7 mouse cellular contexts compared by ENCODE assay signal in genomic region chr13:35503362-35503821, GRCm38 (mm10).
DNase-seq lines count a peak whose midpoint lies in the region; ATAC-seq lines count a peak whose summit lies in the region.

No protein-coding gene starts in this region.

- H3K4me3 ChIP-seq in forebrain, embryonic 16.5 days (replicated peaks; ENCODE audit: low read length): no peak overlapping the region
- H3K4me3 ChIP-seq in hindbrain, embryonic 11.5 days (ENCODE audit: low read depth, low read length): no peak overlapping the region
- no peak overlapping the region for H3K4me3 ChIP-seq in neural tube, embryonic 15.5 days (replicated peaks)

- H3K36me3 ChIP-seq in forebrain, embryonic 16.5 days (ENCODE audit: control insufficient read depth, insufficient read depth): no peaks in the 10 kb centered on the region
- no peaks in the 10 kb centered on the region for H3K36me3 ChIP-seq in hindbrain, embryonic 11.5 days (ENCODE audit: control insufficient read depth, insufficient read depth, low read length)
- no peaks in the 10 kb centered on the region for H3K36me3 ChIP-seq in neural tube, embryonic 15.5 days

- 27% methylated on average over 17 of the region's 17 CpGs for WGBS in forebrain, embryonic 16.5 days
- 63% methylated on average over 17 of the region's 17 CpGs for WGBS in hindbrain, embryonic 11.5 days
- 34% methylated on average over 17 of the region's 17 CpGs for WGBS in neural tube, embryonic 15.5 days

- no peaks in the 10 kb centered on the region for H3K9me3 ChIP-seq in forebrain, embryonic 16.5 days (ENCODE audit: control insufficient read depth, low read length)
- no peaks in the 10 kb centered on the region for H3K9me3 ChIP-seq in hindbrain, embryonic 11.5 days (ENCODE audit: control insufficient read depth, low read length)
- H3K9me3 ChIP-seq in neural tube, embryonic 15.5 days (replicated peaks): no peaks in the 10 kb centered on the region

- ATAC-seq in forebrain, embryonic 16.5 days: peak; percentile 83
- peak; percentile 51; the same call in 1 of the 2 replicates for ATAC-seq in hindbrain, embryonic 11.5 days (ENCODE audit: low FRiP score)
- ATAC-seq in neural tube, embryonic 15.5 days (ENCODE audit: low FRiP score): peak; percentile 74

- peaks cover 26% of the 10 kb centered on the region for H3K4me1 ChIP-seq in forebrain, embryonic 16.5 days (replicated peaks; ENCODE audit: control insufficient read depth, insufficient read depth, low read length)
- peaks cover 3% of the 10 kb centered on the region; the same call in 1 of the 2 replicates for H3K4me1 ChIP-seq in hindbrain, embryonic 11.5 days (replicated peaks; ENCODE audit: control insufficient read depth, insufficient read depth, low read length)
- H3K4me1 ChIP-seq in neural tube, embryonic 15.5 days: peaks cover 29% of the 10 kb centered on the region

- H3K27ac ChIP-seq in forebrain, embryonic 16.5 days (ENCODE audit: low read length): no peak overlapping the region
- no peak overlapping the region for H3K27ac ChIP-seq in hindbrain, embryonic 11.5 days (ENCODE audit: low read depth, low read length)
- 0 out of 2 replicates have a peak overlapping the region, but pooled peaks have one; percentile 9 for H3K27ac ChIP-seq in neural tube, embryonic 15.5 days (replicated peaks)

- peak overlapping the region; percentile 28 for H3K4me2 ChIP-seq in forebrain, embryonic 16.5 days (ENCODE audit: low read length)
- no peak overlapping the region for H3K4me2 ChIP-seq in hindbrain, embryonic 11.5 days (replicated peaks; ENCODE audit: low read depth, low read length)
- H3K4me2 ChIP-seq in neural tube, embryonic 15.5 days: peak overlapping the region; percentile 19; the same call in 1 of the 2 replicates

- no peak overlapping the region for H3K9ac ChIP-seq in forebrain, embryonic 16.5 days (replicated peaks; ENCODE audit: low read depth, low read length)
- no peak overlapping the region for H3K9ac ChIP-seq in hindbrain, embryonic 11.5 days (ENCODE audit: low read depth, low read length)
- H3K9ac ChIP-seq in neural tube, embryonic 15.5 days (replicated peaks): no peak overlapping the region

- no peaks in the 10 kb centered on the region for H3K27me3 ChIP-seq in forebrain, embryonic 16.5 days (replicated peaks; ENCODE audit: control insufficient read depth, insufficient read depth, low read length)
- H3K27me3 ChIP-seq in hindbrain, embryonic 11.5 days (ENCODE audit: control insufficient read depth, insufficient read depth, low read length): no peaks in the 10 kb centered on the region
- no peaks in the 10 kb centered on the region for H3K27me3 ChIP-seq in neural tube, embryonic 15.5 days (replicated peaks)

- DNase-seq in testis, postnatal 10 days (ENCODE audit: low spot score): peak; percentile 45
- DNase-seq in testis, postnatal 14 days (ENCODE audit: low spot score): no peak
- peak; percentile 9 for DNase-seq in hindbrain, embryonic 11.5 days (ENCODE audit: low spot score)
- peak; percentile 44 to 64 for DNase-seq in left cerebral cortex, adult 18-20 months (ENCODE audit: low spot score in 2 of 2)
- no peak for DNase-seq in liver

Comparison
In these comparisons a context has a peak if more than half of its experiments do, and no peak if none do; other contexts are left out.
1. DNase-seq: peak in testis, postnatal 10 days (single experiment), hindbrain, embryonic 11.5 days (single experiment) and left cerebral cortex, adult 18-20 months (2 of 2); none in testis, postnatal 14 days (single experiment) and liver (single experiment).
2. Peak in every context shown above with its lines, with median percentiles within 50 percentile points of each other: ATAC-seq.